Mouse (Mus musculus) left cerebral cortex, postnatal 14 days (tissue): ENCODE results near the gene Epb41l3. TPM values are rescaled to one million over a fixed set of nuclear protein-coding genes. Genes with fewer than 3 reads are reported as not detected.

Source experiments
- DNase-seq, 2 experiments: peaks; one replicate each; pipeline ENCODE4 v3.0.0; 2021 to 2022; ENCODE audit warnings: low spot score in 2 of 2, mixed read lengths in 1 of 2
- intact Hi-C: fragments of 180-260 bp; cut with DNase I; formaldehyde crosslinking; loops from one replicate; pipeline ENCODE4 v1.15.1; 2025
- total RNA-seq, 2 experiments: library from RNA; stranded (reverse); gene quantifications; 2 replicates each; pipeline ENCODE4 v1.2.3; 2021

Gene Epb41l3
- total RNA-seq, 2 experiments from 2014 or later = 183 to 191 TPM

DNA sequence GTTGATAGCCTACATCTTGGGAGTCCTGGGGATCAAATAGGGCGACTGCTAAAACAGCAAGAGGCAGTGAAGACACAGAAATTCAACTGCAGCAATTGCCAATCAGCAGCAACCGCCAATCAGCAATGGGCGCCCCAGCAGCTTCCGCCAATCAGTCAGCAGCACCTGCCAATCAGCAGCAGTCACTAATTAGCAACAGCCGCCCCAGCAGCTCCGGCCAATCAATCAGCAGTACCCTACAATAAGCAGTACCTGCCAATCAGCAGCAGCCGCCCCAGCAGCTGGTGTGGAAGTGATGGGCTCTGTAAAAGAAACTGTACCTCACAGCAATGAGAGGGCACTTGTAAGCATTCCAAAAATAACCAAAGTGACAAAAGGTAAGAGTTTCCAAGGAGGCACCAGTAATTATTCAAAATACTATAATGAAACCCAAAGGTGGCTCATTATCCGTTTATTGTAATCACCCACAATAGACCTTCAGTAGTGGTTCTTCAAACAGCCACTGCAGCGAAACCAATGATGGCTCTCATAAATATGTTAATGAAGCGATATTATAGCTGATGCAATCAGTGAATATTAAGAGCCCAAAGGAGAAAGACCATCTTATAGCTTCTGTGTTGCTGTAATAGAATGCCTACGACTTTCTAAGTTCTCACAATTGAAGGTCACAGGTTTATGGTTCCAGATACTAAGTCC lies 228.2 kb downstream of the Epb41l3 start:
- intact Hi-C loops = no loop called here
- peak in 1 of 2 experiments; percentile 18 for DNase-seq

DNA sequence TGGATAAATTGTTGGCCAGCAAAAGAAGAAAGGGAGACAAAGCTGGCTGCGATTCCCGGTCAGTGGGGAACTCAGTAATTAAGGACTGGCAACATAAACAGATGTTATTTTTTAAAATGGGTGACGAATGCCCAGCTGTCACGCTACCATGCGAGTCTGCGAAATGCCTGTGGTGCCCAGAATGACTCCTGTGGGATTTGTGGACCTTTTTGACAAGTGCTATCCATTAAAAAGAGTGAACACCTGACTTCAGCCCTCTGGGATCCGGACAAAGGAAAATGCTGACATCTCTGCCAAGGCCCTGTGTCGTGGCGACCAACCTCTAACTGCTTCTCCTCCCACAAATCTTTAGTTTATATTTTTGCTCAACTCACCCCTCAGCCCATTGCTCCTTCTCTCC lies 232.2 kb downstream of the Epb41l3 start:
- DNase-seq = no peak
- intact Hi-C loops = no loop called here

GRCm38 (mm10) chr17:69309872-69310271 lies 234.4 kb downstream of the Epb41l3 start:
- intact Hi-C loops = no loop called here
- no peak for DNase-seq

- intact Hi-C loops = no loop called here
- no peak for DNase-seq
Observed at GRCm38 (mm10) chr17:69320496-69320895, 245.0 kb downstream of the Epb41l3 start.

DNA sequence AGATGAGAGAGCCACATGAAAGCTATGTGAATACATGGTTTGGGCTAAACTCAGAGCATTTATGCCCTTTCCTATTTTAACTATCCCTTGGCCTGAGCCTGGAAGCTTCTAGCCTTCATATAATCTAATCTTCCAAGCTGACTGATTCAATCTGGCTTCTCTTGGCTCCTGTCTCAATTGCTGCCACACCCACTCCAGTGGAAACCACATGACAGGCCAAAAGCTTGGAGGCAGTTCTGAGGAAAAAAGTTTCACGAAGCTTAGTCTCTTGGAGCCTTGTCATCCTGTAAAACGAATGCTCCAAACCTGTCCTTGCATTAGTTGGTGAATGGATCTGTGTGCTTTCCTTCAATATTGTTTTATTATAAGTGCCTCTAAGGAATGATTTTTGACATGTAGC lies 247.2 kb downstream of the Epb41l3 start:
- intact Hi-C loops = no loop called here

More for the DNA sequence above, 247.2 kb downstream of the Epb41l3 start:
- DNase-seq = no peak

Other genes with a start within 250 kb of the Epb41l3 start
- gene Tmem200c, start 249.1 kb upstream of the Epb41l3 start, total RNA-seq = 10 to 100 TPM; 22.3 to 23.8 TPM